Mouse (Mus musculus) monocyte, adult 5-6 weeks (primary cell): ENCODE results near the gene Pde4d. TPM values are rescaled to one million over a fixed set of nuclear protein-coding genes. Genes with fewer than 3 reads are reported as not detected.

Experiments
- ATAC-seq: fragments of 153-309, 156-312 bp; replicated peaks from 2 replicates; pipeline ENCODE4 v1.8.0; 2017; ENCODE audit warnings: mild to moderate bottlenecking; ENCODE audit not compliant: low TSS enrichment, insufficient number of reproducible peaks, severe bottlenecking, poor library complexity, low FRiP score
- total RNA-seq: library from RNA; stranded (forward); fragments of 200-1000, 200-491, 200-594 nt; gene quantifications from 3 replicates; pipeline ENCODE4 v1.2.3, GENCODE M21; 2017

The Pde4d gene
- total RNA-seq, 1 experiment from 2014 or later: 3.4 TPM

DNA sequence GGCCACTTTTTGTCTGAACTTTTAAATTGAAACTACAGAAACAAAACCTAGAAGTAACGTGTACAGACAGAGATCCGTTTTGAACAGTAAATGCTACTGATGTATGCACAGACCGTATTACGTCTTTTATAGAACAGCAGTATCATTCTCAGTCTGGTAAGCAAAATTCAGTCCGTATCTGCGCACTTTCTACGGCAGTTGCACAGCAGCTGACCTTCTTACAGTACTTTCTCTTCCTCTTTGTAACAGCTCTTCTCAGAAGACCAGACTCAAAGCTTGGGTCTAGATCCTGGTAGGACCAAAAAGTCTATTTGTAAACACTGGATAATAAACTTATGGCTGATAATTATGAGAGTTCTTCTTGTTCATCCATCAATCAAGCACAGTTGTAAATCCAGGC lies 996.4 kb downstream of the Pde4d start:
- ATAC-seq: peak; percentile 64

DNA sequence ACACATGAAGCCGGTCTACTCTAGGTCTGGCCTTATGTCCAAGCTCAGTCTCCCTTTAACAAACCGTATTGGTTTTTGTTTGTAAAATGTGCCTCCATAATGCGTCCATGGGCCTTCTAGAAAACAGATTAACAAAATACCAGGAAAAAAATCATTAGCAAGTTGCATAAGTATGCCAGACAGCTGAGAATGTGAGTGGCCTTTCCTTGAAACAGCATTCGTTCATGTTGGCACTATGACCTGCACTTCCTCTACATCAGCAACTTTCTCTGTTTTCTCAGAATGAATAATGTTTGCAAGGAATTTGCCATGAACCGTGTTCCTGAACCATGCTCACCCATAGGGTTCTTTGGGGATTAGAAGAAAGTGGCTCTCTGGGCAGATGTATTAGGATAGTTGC lies 998.4 kb downstream of the Pde4d start:
- ATAC-seq: no peak

DNA sequence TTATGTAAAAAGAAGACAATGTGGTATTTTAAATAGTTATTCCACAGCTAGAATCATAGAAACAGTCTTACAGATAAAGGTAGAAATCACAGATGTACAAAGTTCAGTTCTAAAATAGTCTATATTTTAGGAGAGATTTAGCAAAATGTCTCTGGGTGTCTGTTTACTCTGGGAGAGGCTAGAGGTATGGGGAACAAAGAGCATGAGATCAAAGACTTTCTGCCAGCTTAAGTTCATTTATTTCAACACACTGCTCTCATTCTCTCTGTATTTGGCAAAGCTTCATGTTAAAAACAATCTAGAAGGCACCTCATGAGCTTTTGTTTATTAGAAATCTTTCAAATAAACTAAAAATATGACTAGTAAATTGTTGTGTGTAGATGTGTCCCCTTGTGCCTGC lies 1024.6 kb downstream of the Pde4d start:
- ATAC-seq: no peak

DNA sequence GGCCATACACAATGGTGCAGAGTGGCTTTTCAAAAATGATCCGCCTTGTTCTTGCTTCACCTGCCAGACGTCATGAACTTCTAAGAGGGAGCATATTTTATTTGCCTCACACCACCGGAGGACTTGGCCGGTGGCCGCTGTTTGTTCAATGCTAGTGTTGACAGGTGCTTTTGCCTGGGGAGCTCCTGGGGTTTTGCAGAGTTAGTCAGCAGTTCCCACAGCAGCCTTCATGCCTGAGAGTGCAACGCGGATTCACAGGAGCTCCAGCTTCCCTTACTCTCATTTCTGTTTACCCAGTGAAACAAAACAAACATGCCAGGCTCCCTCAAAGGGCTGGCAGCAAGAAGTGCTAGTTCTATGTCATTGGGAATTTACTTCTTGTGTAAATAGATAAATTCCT lies 1031.7 kb downstream of the Pde4d start:
- ATAC-seq: no peak

DNA sequence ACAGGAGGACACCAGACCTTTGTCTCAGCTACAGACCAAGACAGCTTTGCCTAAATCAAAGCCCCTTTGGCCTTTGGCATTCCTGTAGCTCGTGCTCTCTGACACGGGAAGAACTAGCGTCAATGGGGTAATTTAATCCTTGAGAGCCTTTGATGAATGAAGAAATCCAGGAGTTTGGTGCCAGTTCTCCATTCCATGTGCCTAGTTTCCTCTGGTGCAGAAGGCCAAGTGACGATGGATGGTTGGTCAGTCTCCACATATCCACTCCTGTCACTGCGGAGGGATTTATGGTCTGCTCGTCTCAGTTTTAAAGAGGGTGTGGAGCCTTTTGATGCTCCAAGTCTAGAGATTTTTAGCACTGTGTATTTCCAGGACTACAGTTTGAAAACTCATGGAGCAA lies 1036.4 kb downstream of the Pde4d start:
- ATAC-seq: no peak

DNA sequence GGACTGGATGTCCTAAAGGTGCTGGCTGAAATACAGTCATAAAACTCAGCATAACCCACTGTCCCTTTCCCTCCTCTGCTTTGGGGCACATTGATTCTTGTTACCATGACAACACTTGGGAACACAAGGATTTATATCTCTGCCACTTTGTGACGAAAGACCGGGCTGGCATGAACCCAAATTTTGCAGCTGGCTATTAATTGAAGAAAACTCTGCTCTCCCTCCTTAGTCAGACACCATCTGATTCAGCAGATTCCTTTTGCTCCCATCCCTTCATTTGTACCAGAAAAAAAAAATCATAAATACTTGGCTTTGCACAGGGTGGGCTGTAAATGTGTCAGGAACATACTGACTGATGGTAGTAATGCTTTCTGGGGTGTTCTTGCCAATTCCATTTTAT lies 1037.6 kb downstream of the Pde4d start:
- no peak for ATAC-seq

DNA sequence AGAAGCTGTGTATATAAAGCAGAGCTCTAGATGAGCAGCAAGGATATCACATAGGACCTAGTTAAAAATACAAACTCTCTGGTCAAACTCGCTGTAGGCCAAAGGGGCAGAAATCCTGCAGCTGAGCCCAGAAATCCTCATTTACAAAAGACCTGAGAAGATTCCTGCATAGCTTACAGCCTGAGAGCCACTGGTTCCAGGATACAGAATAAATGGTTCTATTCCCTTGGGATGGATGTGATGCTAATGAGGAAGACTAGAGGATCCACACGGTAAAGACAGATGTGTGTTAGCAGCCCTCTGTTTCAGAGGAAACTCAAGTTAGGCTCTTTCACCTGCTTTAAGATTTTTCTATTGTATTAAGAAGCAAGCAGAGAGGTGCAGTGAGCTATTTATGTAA lies 1041.1 kb downstream of the Pde4d start:
- no peak for ATAC-seq

DNA sequence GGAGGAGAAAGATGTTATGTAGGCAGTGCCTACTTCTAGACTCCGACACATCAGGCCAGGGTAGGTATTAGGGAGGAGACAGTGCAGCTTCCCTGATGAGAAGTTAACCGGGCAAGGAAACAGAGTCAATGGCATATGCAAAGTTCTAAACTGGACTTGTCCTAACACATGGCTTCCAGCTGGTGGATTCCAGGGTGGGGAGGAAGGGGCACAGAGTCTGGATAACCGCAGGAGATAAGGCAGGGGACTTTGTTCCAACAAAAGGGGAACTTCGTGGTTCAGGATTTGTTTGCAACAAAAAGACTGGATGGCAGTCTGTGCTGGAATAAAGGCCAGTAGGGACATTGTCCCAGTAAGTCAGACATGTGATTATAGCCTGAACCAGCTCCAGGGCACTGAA lies 1042.1 kb downstream of the Pde4d start:
- ATAC-seq: no peak

DNA sequence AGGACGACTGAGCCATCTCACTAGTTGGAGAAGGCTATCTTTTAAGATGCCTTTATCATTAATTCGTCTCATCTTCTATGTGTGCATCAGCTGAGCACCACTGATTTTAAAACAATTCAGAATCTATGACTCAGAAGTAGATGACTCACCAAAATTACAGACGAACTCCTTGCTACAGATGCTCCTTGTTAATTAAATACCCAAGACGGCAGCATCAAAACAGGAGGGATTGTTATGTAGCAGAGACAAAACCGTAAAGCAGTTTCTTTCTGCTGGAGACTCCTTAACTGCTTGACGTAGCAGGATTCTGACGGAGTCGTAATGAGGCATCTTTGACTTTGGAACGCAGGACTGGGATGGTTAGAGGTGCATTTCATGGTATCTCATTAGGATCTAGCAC lies 1050.6 kb downstream of the Pde4d start:
- no peak for ATAC-seq

DNA sequence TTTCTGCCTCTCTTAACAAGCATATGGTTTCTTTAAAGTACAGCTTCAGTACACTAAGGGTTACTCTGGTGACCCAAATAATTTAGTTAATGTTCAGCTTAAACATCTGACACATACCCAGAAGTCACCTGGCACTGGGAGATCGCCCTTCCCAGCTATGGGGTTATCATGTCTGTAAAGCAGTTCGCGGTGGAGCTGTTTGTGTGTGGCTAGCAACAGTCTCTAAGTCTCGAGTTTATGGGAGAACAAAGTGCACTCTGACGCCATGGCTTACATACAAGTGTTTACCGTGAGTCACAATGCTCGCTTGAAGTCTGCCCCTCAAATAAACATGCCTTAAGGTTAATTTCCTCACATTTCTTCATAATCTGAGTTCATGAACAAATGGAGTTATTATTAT lies 1053.0 kb downstream of the Pde4d start:
- ATAC-seq: no peak

DNA sequence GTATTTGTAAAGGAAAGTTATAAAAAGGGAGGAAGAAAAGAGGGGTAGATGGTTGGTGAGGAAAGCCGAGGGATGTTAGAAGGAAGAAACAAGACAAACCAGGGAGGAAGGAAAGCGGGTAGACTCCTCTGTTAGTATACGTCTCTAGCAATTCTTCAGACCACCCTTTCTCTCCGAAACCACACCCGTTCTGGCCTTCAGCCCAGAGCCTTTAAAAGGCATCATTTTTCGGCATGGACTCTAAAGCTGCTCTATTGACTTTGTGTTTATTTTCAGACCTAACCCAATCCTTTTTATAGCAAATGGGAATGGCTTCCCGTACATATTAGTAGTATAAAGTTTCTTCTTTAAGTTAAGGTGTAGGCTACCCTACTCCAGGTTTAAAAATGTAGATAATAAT lies 1057.0 kb downstream of the Pde4d start:
- ATAC-seq: no peak

DNA sequence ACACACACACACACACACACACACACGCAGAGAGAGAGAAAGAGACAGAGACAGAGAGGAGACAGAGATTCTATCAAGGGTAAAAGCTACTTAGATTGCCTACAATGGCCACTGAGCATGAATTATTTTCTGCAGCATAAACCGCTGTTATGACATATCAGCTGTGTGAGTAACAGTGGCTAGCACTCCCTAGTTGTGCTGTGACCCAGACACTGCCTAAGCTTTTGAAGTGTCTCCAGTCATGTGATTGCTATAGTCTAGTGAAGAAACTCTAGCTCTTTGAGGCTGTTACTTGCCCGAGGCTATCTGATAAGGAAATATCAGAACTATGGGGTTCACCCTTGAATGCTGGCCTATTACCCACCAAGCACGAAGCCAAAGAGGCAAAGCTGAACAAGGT lies 1058.7 kb downstream of the Pde4d start:
- no peak for ATAC-seq

DNA sequence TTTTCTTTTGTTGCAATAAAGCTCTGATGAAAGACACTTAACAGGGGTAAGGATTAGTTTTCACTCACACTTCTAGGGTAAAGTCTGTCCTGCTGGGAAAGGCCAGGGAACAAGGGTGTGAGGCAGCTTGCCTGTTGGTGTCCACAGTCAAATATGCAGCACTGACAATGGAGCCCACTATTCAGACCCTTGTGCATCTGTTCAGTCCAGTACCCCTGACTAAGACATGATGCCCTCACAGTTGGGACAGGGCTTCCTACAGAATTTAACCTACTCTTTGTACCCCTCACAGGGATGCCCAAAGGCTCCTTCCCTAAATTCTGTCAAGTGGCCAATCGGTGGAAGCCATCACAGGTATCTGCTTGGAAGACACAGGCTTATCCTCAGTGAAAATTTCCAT lies 1068.4 kb downstream of the Pde4d start:
- no peak for ATAC-seq

DNA sequence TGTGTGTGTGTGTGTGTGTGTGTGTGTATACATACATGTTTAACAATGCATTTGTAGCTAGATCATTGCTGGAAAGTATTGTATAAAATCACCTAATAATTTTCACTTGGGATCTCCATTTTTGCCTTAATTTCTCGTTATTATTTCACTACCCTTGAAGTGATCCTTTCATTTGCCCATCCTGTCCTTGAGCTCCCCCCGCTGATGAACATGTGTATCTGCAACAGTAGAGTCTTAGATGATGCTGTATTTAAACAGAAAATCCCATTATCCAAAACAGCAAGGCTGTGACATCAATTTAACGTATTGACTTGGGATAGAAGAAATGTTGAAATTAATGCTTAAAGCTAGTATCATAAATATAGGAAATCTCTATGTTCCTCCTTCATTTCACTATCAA lies 1069.7 kb downstream of the Pde4d start:
- ATAC-seq: no peak

DNA sequence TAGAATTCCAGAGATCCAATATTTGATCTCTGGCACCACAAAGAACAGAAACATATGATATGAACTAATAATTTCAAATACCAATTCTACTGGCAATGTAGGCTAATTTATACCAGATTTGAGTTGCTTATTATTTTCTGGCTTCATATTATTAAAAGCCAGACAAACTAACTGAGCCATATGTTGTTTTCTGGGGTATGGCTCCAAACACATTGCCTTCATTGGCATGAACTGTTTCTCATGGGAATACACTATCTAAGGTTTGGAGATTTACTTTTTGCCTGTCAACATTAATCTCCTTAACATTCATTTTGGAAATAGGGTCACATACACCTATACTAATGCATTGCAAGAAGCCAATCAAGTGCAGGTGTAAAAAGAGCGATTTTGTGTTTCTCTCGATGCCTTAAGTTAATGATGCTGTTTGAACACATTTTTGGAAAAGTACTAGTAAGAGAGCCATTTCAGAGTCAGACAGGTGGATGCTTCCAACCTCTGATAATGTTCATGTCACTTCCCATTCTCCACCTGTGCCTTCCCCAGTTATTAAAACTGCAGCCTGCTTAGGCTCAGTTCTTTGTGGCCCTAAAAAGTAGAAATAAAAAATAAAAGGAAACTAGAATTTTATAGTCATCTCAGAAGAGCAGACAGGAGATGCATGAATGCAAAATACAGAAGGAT lies 1070.4 kb downstream of the Pde4d start:
- ATAC-seq: no peak

DNA sequence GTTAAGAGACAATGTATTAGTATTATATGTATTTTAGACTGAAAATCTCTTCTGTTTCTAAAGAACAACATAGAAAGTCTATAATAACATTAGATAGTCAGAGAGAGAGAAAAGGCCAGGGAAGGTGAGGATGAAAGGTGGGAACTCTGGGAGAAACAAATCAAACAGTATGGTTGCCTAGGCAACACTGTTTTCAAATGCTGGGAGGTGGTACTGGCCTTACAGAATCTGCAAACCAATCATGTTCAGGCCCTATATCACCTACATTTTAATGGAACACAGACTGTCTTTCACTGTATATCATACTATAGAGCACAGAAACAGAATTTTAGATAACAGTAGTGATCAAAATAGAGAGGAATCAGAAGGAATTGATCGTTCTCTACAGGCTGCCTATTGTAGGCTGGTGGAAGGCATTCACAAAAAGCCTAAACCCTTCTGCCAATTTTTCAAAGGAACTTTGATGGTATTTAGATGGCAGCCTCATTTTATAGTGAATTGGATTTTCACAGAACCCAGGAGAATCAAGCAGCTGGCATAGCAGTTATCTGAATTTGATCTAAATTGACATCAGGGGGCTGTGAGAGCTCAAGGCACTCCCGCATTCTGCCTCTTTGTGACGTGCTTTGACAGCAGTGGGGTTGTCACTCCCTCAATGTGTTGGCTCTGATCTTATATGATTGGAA lies 1084.2 kb downstream of the Pde4d start:
- no peak for ATAC-seq

DNA sequence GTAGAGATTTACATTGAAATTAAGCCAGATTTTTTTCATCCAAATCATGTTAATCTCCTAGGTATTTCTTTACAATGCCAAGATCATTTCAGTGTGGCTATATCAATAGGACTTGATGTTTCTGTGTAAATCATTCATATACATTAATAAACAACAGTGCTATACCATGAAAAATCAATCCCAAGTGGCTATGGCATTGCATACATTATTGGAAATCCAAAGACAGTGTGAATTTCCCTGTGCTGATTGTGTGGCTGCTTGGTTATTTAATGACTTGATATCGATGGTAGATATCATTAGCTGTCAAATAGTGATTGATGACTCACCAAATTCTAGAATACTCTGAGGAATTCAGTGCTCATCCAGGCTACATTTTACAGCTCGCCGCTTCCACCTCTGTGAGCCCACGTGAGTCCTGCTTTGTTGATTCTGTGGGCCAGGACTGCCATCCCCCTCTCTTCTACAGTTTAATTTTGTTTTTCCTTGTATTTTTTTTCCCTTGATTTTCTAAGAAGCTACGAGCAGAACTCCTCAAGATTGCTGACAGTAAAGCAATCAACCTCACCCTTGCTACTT lies 1085.0 kb downstream of the Pde4d start:
- ATAC-seq: no peak

DNA sequence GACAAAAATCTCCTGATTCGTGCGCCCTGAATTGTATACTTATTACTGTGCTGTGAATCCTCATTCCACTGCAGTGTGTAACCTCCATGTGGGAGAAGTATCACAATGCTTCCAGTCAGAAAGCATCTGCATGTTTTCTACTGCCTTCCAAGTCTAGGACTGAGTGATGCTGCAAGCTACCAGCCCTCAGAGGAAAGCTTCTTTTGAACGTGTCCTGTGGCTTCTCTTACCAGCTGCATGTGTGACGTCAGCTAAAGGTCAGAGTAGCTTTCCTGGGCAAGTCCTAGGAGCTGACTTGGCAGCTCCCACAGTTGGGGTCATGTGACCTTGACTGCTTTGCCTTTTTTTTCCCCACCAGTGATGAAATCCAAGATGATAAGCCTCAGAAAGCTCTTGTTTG lies 1086.9 kb downstream of the Pde4d start:
- no peak for ATAC-seq

DNA sequence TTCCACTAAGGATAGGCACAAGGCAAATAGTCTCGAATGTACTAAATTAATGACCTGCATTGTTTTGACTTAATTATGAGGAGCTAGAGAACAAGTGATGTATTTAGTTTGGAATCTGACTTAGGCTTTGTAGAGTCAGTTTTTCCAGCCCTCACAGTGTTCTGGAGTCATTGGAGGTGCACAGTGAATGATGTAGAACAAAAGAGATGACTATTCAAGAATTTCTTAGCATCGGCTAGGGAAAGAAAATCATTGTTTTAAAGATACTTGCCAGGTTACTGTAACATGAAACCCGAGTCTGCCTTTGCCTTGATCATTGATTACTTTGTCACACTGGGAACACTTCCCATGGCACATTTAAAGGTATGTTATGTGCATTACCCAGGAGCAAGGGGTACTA lies 1089.6 kb downstream of the Pde4d start:
- no peak for ATAC-seq

DNA sequence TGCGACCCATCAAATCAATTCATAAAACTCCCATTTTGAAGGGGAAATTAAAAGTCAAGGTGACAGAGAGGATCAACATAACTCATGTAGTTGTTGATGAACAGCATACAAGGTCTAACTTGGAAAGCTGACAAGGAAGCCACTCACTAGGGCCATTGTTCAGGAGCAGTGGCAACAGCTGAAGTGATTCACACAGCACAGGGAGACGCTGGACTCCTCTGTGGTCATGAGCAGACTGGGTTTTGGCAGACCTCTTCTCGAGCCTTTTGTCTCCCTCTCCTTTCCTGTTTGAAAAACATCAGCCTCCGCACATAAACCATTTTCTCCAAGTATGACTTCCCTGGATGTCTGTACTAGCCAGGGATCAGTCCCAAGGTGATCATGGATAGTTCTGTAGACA lies 1094.9 kb downstream of the Pde4d start:
- no peak for ATAC-seq
